Mouse (Mus musculus) lung, embryonic 14.5 days (tissue): ENCODE results near the gene Zfp704. TPM values are rescaled to one million over a fixed set of nuclear protein-coding genes. Genes with fewer than 3 reads are reported as not detected.

Experiments used
- ATAC-seq: fragments of 200-750 bp; cut with Nextera tagmentation; 2 replicates; pipeline ENCODE4 v1.8.0; 2017; ENCODE audit warnings: mild to moderate bottlenecking, moderate TSS enrichment, moderate library complexity; ENCODE audit not compliant: insufficient read depth
- DNase-seq: peaks from one replicate; pipeline ENCODE4 v3.0.0-alpha.2; 2015
- H3K27ac ChIP-seq: fragments of 300-500 bp; sonication (generic); 2 replicates; pipeline ENCODE4 v1.5.1; 2014; ENCODE audit warnings: low read depth, mild to moderate bottlenecking, moderate library complexity
- H3K27me3 ChIP-seq: fragments of 300-500 bp; sonication (generic); 2 replicates; pipeline ENCODE4 v1.6.1; 2014; ENCODE audit warnings: low read length, control low read depth; ENCODE audit not compliant: insufficient read depth
- H3K36me3 ChIP-seq: fragments of 300-500 bp; sonication (generic); 2 replicates; pipeline ENCODE4 v1.6.1; 2014; ENCODE audit warnings: control low read depth; ENCODE audit not compliant: insufficient read depth
- H3K4me1 ChIP-seq: fragments of 300-500 bp; sonication (generic); 2 replicates; pipeline ENCODE4 v1.6.1; 2014; ENCODE audit warnings: antibody characterized with exemption, control low read depth; ENCODE audit not compliant: insufficient read depth
- H3K4me2 ChIP-seq: fragments of 300-500 bp; sonication (generic); 2 replicates; pipeline ENCODE4 v1.6.1; 2014; ENCODE audit warnings: mild to moderate bottlenecking
- H3K4me3 ChIP-seq: fragments of 300-500 bp; sonication (generic); 2 replicates; pipeline ENCODE4 v1.5.1; 2014; ENCODE audit warnings: low read depth, low read length
- H3K9ac ChIP-seq: fragments of 300-500 bp; sonication (generic); 2 replicates; pipeline ENCODE4 v1.6.1; 2014
- H3K9me3 ChIP-seq: fragments of 300-500 bp; sonication (generic); 2 replicates; pipeline ENCODE4 v1.6.1; 2016; ENCODE audit warnings: low read depth, low read length, control low read depth
- CTCF ChIP-seq: IDR thresholded peaks from 2 replicates; pipeline ENCODE4 v1.5.1; 2016; ENCODE audit warnings: antibody characterized with exemption, low read depth
- WGBS: fragments of 180-500 bp; shearing (Covaris S2); extraction: QIAGEN DNeasy Blood & Tissue Kit; methylation state at CpG from one replicate; pipeline ENCODE4 v1.1.7; 2014; 5-methylcytosine and 5-hydroxymethylcytosine counted together
- polyA plus RNA-seq: library from polyadenylated mRNA; unstranded; fragments of >200 nt; fragmentation: Nextera tagmentation; extraction: Ambion mirVana; gene quantifications from 2 replicates; pipeline ENCODE4 v1.2.1, GENCODE M21; 2014

The Zfp704 gene
- polyA plus RNA-seq, 1 experiment from 2014 or later: 13.7 TPM

DNA sequence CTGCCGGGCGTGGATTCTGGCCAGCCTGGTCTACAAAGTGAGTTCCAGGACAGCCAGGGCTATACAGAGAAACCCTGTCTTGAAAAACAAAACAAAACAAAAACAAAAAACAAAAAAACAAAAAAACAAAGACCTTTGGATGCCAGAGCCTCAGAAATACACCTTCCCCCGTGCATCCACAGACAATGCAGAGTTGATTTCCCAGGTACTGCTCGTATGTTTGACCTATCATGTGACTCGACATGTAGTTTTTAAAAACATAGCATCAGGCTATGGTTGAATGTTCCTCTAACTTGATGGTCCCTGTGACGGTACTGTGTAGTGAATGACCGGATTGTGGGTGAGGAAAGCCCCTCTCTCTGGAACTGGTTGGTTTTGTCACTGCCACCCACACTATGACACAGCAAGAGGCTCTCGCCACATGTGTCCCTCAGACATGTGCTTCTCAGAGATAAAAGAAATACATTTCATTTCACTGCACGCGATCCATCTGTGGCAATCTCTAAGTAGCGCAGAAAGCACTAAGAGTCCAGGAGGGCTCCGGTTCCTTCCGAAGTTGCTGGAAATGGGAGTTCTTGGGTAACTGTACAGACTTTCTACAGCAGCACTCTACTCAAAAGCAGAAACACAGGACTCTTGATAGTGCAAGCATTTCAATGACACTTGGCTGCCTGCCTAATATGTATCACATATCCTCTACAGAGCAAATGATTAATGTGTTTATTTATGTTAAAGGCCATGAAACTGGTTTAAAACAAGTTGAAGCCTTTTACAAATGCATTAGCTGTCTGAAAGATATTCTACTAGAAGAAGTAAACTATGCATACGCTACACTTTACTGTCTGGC, 28.7 kb downstream of the Zfp704 start:
- DNase-seq: peak; percentile 89
- peak; percentile 71 for ATAC-seq
- no peak for TF ChIP-seq CTCF
- H3K9ac ChIP-seq: no peak overlapping the region
- no peaks in the 10 kb centered on the region for H3K36me3 ChIP-seq
- peaks cover 15% of the 10 kb centered on the region for H3K4me1 ChIP-seq
- H3K27ac ChIP-seq: no peak overlapping the region
- 62% methylated on average over 14 of the region's 14 CpGs for WGBS
- no peak overlapping the region for H3K4me2 ChIP-seq
- H3K9me3 ChIP-seq: no peaks in the 10 kb centered on the region
- H3K27me3 ChIP-seq: no peaks in the 10 kb centered on the region
- H3K4me3 ChIP-seq: no peak overlapping the region

DNA sequence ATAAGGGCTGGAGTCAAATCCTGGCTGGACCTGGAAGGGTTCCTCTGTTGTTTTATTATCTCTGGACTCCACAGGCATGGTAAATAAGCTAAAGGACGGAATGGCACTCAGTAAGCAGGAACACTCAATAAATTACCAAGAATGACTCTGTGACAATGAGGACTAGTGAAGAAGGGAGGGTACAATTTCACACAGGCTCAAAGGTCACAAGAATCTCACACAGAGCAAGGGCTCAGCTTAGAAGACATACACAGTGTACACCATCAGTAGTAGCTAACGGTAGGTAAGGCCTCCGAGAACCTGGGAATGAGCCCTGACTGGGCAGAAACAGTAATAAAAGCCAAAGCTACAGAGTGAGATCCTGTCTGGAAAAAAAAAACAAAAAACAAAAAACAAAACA, 29.8 kb downstream of the Zfp704 start:
- no peaks in the 10 kb centered on the region for H3K9me3 ChIP-seq
- no peaks in the 10 kb centered on the region for H3K27me3 ChIP-seq
- no peak for TF ChIP-seq CTCF
- H3K4me3 ChIP-seq: no peak overlapping the region
- no peaks in the 10 kb centered on the region for H3K36me3 ChIP-seq
- DNase-seq: no peak
- no peak overlapping the region for H3K27ac ChIP-seq
- H3K4me1 ChIP-seq: peaks cover 15% of the 10 kb centered on the region
- 73% methylated on average over 3 of the region's 3 CpGs for WGBS
- H3K4me2 ChIP-seq: no peak overlapping the region
- ATAC-seq: no peak
- no peak overlapping the region for H3K9ac ChIP-seq

DNA sequence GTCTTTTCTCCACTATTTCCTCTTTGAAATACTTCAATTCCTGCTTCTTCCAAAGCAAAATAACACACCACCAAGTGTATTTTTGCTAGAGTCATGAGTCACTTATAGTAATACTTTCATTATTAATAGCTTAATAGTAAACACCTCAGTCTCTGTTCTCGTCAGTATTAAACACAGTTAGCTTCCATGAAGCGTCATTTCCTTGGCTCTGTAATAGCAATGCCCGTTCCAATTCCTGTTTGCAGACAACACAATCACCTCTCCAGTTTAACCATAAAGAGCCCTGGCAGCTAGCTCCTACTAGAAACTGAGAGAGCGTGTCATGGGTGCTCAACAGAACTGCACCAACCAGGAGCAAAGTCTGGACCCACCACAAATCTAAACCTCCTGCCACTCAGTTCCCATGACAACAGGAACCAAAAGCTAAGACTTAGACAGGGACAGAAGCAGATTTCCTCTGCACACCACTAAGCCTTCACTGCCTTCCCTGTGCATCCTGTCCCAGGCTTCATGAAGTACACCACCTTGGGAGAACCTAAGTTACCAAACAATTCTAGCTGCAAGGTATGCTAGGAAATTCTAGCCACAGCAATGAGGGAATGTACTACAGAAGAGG, 30.7 kb downstream of the Zfp704 start:
- Histone ChIP-seq H3K4me2 (no peak overlapping the region), H3K27ac (no peak overlapping the region), H3K27me3 (no peaks in the 10 kb centered on the region), H3K4me3 (no peak overlapping the region), H3K4me1 (peaks cover 24% of the 10 kb centered on the region), H3K36me3 (no peaks in the 10 kb centered on the region), H3K9me3 (no peaks in the 10 kb centered on the region), H3K9ac (no peak overlapping the region)
- TF ChIP-seq CTCF: no peak
- DNase-seq (no peak), ATAC-seq (no peak)
- WGBS: 40% methylated on average over 4 of the region's 4 CpGs

DNA sequence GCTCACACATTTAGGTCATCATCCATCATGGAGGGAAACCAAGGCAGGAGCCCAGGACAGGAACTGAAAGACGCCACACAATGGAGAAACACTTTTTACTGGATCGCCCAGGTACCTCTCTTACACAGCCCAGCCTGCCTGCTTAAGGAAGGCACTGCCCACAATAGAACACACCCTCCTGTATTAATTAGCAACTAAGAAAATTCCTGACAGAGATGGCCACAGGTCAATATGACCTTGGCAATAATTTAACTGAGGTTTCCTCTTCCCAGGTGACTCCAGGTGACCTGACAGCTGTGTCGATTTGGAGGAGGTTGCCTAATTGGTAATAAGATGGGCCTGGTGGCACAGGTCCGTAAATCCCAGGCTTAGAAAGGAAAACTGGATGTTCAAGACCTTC, 33.0 kb downstream of the Zfp704 start:
- H3K4me1 ChIP-seq: peaks cover 21% of the 10 kb centered on the region; the same call in 1 of the 2 replicates

DNA sequence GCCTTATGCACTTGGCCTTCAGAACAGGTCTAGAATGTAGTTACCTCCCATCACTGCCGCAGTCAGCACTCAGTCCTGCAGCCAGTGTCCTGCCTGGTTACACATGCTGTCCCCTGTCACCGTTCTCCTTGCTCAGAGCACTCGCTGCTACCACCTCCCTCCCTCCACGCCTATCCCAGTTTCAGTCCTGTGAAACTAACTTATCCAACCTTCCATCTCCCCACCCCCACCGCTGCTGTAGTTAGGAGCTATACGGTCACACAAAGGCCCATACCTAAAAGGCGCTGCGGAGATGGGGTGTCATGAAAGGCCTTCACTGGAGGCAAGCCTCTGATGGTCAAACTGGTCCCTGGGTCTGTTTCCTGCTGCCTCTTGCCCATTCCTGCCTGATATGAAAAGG, 35.6 kb downstream of the Zfp704 start:
- no peak for TF ChIP-seq CTCF
- no peak overlapping the region for H3K27ac ChIP-seq
- ATAC-seq (no peak), DNase-seq (no peak)
- peaks cover 14% of the 10 kb centered on the region; the same call in 1 of the 2 replicates for H3K4me1 ChIP-seq
- no peak overlapping the region for H3K4me2 ChIP-seq
- 61% methylated on average over 8 of the region's 8 CpGs for WGBS
- H3K4me3 ChIP-seq: no peak overlapping the region
- H3K9ac ChIP-seq: no peak overlapping the region
- H3K27me3 ChIP-seq: no peaks in the 10 kb centered on the region
- no peaks in the 10 kb centered on the region for H3K9me3 ChIP-seq
- no peaks in the 10 kb centered on the region for H3K36me3 ChIP-seq

More for the DNA sequence above, 33.0 kb downstream of the Zfp704 start:
- DNase-seq: no peak
- Histone ChIP-seq H3K27me3 (no peaks in the 10 kb centered on the region), H3K4me3 (no peak overlapping the region), H3K4me2 (no peak overlapping the region), H3K27ac (no peak overlapping the region), H3K36me3 (no peaks in the 10 kb centered on the region), H3K9ac (no peak overlapping the region), H3K9me3 (no peaks in the 10 kb centered on the region)
- 77% methylated on average over 4 of the region's 4 CpGs for WGBS
- TF ChIP-seq CTCF: no peak
- ATAC-seq: no peak

DNA sequence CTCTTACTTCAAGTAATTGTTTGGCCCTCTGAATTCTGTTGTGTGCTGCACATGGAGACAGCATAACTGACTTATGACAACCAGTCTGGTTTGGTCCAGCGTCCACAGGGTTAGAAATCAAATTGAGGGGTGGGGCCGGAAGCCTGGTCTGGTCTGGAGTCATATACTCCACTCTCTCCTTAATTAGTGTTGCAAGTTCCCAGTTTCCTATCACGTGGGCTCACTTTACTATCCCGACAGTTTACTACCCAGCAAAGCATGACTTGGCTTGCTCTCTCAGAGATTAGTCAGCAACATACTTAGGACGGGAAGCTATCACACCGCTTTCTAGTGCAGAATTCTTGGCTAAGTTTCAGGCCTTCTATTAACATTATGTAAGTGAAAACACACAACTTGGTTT, 36.3 kb downstream of the Zfp704 start:
- Histone ChIP-seq H3K27me3 (no peaks in the 10 kb centered on the region), H3K9me3 (no peaks in the 10 kb centered on the region), H3K36me3 (no peaks in the 10 kb centered on the region), H3K27ac (no peak overlapping the region), H3K4me1 (peaks cover 11% of the 10 kb centered on the region; the same call in 1 of the 2 replicates), H3K4me2 (no peak overlapping the region), H3K4me3 (no peak overlapping the region), H3K9ac (no peak overlapping the region)
- DNase-seq: peak; percentile 87
- peak; percentile 73; the same call in 1 of the 2 replicates for ATAC-seq
- 29% methylated on average over 6 of the region's 6 CpGs for WGBS
- TF ChIP-seq CTCF: no peak

DNA sequence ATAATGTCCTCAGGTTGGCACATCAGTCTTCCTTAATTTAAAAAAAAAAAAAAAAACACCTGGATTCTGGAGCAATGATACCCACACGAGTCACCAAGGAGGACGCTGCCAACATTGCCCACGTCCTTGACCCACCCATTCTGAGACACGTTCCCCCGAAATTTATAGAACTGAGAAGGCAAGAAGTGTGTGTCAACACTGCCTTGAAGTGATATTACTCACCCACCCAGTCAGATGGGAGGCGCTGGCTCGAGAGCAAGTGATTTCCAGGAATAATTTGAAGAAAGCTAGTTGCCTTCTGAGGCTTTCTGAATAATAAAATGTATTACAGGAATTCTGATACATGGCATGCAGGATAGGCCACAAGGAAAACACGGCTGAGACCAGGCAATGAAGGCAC, 37.6 kb downstream of the Zfp704 start:
- no peak for DNase-seq
- Histone ChIP-seq H3K9me3 (no peaks in the 10 kb centered on the region), H3K4me2 (no peak overlapping the region), H3K4me1 (peaks cover 11% of the 10 kb centered on the region; the same call in 1 of the 2 replicates), H3K27ac (no peak overlapping the region), H3K4me3 (no peak overlapping the region), H3K36me3 (no peaks in the 10 kb centered on the region), H3K9ac (no peak overlapping the region), H3K27me3 (no peaks in the 10 kb centered on the region)
- WGBS: 62% methylated on average over 8 of the region's 8 CpGs
- TF ChIP-seq CTCF: no peak
- ATAC-seq: no peak
